Mouse (Mus musculus): ENCODE results near the gene Syt12. TPM values are rescaled to one million over a fixed set of nuclear protein-coding genes. Genes with fewer than 3 reads are reported as not detected.
A peak's percentile ranks its signal among the peaks of the same experiment; 100 is the strongest.

The Syt12 gene
- total and polyA plus RNA-seq, 2 experiments from 2014 or later = 9.0 to 54.5 TPM

- Histone ChIP-seq H3K27me3 (ENCODE audit: insufficient read depth, low read length) (no peaks in the 10 kb centered on the region), H3K4me1 (ENCODE audit: insufficient read depth, low read length) (peaks cover 9% of the 10 kb centered on the region; the same call in 1 of the 2 replicates), H3K9ac (replicated peaks; ENCODE audit: low read length) (0 out of 2 replicates have a peak within 1 kb of the TSS, but pooled peaks have one; percentile 9), H3K9me3 (ENCODE audit: low read length) (no peaks in the 10 kb centered on the region), H3K36me3 (ENCODE audit: insufficient read depth, low read length) (no peaks in the 10 kb centered on the region), H3K4me2 (ENCODE audit: low read depth, low read length) (no peak within 1 kb of the TSS), H3K4me3 (ENCODE audit: low read length) (no peak within 1 kb of the TSS), H3K27ac (no peak within 1 kb of the TSS)
- no peak for DNase-seq (ENCODE audit: low spot score)
- 50% methylated on average over 16 of the region's 16 CpGs for WGBS
- TF ChIP-seq CTCF (IDR thresholded peaks at IDR 0.05; ENCODE audit: low read depth) = no peak
- no peak; the same call in 1 of the 2 replicates for ATAC-seq
Measured at GRCm38 (mm10) chr19:4498062-4498933, 21.1 kb upstream of the Syt12 start, which contains the start of gene 2010003K11Rik. Gene 2010003K11Rik (minus strand): TSS chr19:4498583.

DNA sequence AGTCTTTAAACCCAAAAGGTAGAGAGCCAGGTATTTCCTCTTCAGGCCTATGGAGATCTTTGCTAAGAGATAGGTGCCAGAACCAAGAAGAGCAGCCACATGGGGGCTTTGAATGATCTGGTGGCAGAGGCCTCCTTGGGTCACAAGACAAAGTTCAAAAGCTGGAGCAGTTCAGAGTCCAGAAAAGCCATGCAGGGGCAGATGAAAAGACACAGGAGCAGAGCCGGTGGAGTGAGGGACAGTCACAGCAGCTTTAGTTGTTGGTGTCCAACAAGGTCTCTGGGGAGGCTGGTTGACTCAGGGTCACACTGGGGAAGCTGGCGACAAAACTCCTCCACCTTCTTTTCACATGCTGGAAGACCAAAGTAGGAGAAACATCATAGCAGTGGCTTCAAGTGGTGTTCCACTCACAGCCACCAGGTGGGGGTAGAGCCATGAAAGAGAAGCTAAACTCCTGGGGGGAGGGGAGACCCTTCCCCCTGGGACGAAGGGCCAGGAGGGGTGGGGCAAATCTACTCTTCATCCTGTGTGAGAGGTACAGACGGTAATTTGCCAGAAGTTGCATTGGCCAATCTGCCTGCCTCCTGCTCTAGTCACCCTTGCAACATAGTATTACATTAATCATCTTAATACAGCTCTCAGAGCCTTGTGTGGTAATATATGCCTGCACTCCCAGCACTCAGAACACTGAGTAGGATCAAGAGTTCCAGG, 20.2 kb upstream of the Syt12 start:
- WGBS = 5% methylated on average over 4 of the region's 4 CpGs
- no peaks in the 10 kb centered on the region for H3K9me3 ChIP-seq (ENCODE audit: low read length)

DNA sequence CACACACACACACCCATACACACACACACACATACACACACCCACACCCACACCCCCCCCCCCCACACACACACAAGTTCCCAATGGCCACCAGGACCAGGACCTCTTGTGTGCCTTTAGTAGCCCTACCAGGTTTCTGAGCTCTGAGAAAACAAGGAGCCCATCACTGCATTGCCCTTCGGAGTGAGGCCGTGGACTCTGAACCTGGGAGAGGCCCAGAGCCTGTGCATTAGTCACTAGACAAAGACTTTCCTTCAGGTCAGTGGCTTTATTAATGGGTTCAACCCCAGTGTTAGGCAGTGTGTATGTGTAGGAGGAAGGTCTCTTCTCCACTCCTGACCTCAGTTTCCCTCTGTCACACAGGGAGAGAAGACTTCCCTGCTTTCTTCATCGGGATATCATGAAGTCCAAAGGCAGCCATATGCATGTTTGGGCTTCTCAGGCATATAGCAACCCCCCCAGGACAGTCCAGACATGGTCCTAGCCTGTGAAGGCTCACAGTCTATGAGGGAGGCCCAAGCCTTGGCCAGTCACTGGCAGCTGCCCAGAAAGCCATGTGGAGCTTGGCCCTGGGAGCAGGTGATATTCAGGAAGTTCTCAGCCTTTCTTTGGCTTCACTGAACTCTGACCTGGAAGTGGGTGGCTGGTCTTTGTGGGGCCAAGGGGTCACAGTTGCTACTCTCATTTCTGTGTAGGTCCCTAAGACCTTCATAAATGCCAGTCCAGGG, 19.5 kb upstream of the Syt12 start:
- 82% methylated on average over 3 of the region's 3 CpGs for WGBS
- H3K27me3 ChIP-seq (ENCODE audit: insufficient read depth, low read length) = no peaks in the 10 kb centered on the region

More for the DNA sequence above, 20.2 kb upstream of the Syt12 start:
- Histone ChIP-seq H3K4me1 (ENCODE audit: insufficient read depth, low read length) (peaks cover 11% of the 10 kb centered on the region; the same call in 1 of the 2 replicates), H3K27ac (no peak overlapping the region), H3K9ac (replicated peaks; ENCODE audit: low read length) (0 out of 2 replicates have a peak overlapping the region, but pooled peaks have one; percentile 9), H3K27me3 (ENCODE audit: insufficient read depth, low read length) (no peaks in the 10 kb centered on the region), H3K4me3 (ENCODE audit: low read length) (no peak overlapping the region), H3K4me2 (ENCODE audit: low read depth, low read length) (no peak overlapping the region), H3K36me3 (ENCODE audit: insufficient read depth, low read length) (no peaks in the 10 kb centered on the region)
- peak; percentile 92 for DNase-seq (ENCODE audit: low spot score)
- ATAC-seq = peak; percentile 70
- TF ChIP-seq CTCF (IDR thresholded peaks at IDR 0.05; ENCODE audit: low read depth) = peak; percentile 99

GRCm38 (mm10) chr19:4495814-4496213, 18.6 kb upstream of the Syt12 start:
- H3K4me2 ChIP-seq (ENCODE audit: low read depth, low read length) = no peak overlapping the region
- no peaks in the 10 kb centered on the region for H3K36me3 ChIP-seq (ENCODE audit: insufficient read depth, low read length)
- 88% methylated on average over 5 of the region's 5 CpGs for WGBS
- DNase-seq (ENCODE audit: low spot score) (no peak), ATAC-seq (no peak)
- H3K27ac ChIP-seq = no peak overlapping the region
- no peaks in the 10 kb centered on the region for H3K9me3 ChIP-seq (ENCODE audit: low read length)
- H3K4me1 ChIP-seq (ENCODE audit: insufficient read depth, low read length) = peaks cover 11% of the 10 kb centered on the region; the same call in 1 of the 2 replicates
- H3K4me3 ChIP-seq (ENCODE audit: low read length) = no peak overlapping the region
- H3K27me3 ChIP-seq (ENCODE audit: insufficient read depth, low read length) = no peaks in the 10 kb centered on the region
- H3K9ac ChIP-seq (replicated peaks; ENCODE audit: low read length) = no peak overlapping the region
- TF ChIP-seq CTCF (IDR thresholded peaks at IDR 0.05; ENCODE audit: low read depth) = no peak

More for the DNA sequence above, 19.5 kb upstream of the Syt12 start:
- no peaks in the 10 kb centered on the region for H3K36me3 ChIP-seq (ENCODE audit: insufficient read depth, low read length)
- H3K27ac ChIP-seq = no peak overlapping the region
- H3K9me3 ChIP-seq (ENCODE audit: low read length) = no peaks in the 10 kb centered on the region
- DNase-seq (ENCODE audit: low spot score) (no peak), ATAC-seq (no peak)
- TF ChIP-seq CTCF (IDR thresholded peaks at IDR 0.05; ENCODE audit: low read depth) = no peak
- H3K4me3 ChIP-seq (ENCODE audit: low read length) = no peak overlapping the region
- H3K4me1 ChIP-seq (ENCODE audit: insufficient read depth, low read length) = peaks cover 11% of the 10 kb centered on the region; the same call in 1 of the 2 replicates
- H3K9ac ChIP-seq (replicated peaks; ENCODE audit: low read length) = no peak overlapping the region
- H3K4me2 ChIP-seq (ENCODE audit: low read depth, low read length) = no peak overlapping the region

GRCm38 (mm10) chr19:4494707-4495106, 17.5 kb upstream of the Syt12 start:
- 74% methylated on average over 7 of the region's 7 CpGs for WGBS
- peaks cover 11% of the 10 kb centered on the region; the same call in 1 of the 2 replicates for H3K4me1 ChIP-seq (ENCODE audit: insufficient read depth, low read length)
- ATAC-seq (no peak), DNase-seq (ENCODE audit: low spot score) (no peak)
- H3K4me2 ChIP-seq (ENCODE audit: low read depth, low read length) = no peak overlapping the region
- H3K9ac ChIP-seq (replicated peaks; ENCODE audit: low read length) = no peak overlapping the region
- no peak overlapping the region for H3K27ac ChIP-seq
- H3K27me3 ChIP-seq (ENCODE audit: insufficient read depth, low read length) = no peaks in the 10 kb centered on the region
- no peak for TF ChIP-seq CTCF (IDR thresholded peaks at IDR 0.05; ENCODE audit: low read depth)
- H3K4me3 ChIP-seq (ENCODE audit: low read length) = no peak overlapping the region
- H3K36me3 ChIP-seq (ENCODE audit: insufficient read depth, low read length) = no peaks in the 10 kb centered on the region
- no peaks in the 10 kb centered on the region for H3K9me3 ChIP-seq (ENCODE audit: low read length)

All from hindbrain, postnatal 0 days (tissue).